Mouse (Mus musculus): ENCODE results near the gene Ugt8a. TPM values are rescaled to one million over a fixed set of nuclear protein-coding genes. Genes with fewer than 3 reads are reported as not detected.

Ugt8a gene
- total RNA-seq (2021), result 10 to 100 TPM; 33.3 to 49.2 TPM

DNA sequence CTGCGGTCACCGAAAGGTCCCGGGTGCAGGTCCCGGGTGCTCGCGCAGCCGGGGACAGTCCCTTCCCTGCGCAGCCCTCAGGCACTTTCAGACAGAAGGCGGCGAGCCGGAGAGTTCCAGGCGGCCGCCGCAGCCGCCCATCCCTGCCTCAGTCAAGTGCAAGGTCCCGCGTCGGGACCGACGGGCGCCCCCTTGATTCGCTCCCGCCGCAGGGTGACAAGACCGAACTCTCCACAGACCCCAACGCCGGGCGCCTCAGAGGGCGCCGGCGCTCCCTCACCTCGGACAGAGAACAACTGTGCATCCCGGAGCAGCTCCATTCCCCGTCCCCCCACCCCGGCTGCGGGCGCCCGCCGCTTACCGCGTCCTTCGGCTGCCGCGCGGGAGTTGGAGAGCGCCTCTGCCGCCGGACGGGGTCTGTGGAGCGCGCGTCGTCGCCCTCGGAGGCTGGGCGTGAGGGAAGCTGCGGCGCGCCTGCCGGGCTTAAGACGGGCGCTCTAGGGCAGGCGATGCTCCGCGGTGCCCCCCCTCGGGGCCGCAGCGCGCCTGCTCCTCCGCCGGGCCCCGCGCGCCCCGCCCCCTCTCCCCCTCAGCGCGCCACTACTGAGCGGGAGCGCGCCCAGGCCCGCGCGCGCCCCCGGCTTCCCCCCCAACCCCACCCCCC, at the start of gene Ugt8a:
Gene Ugt8a (minus strand): TSS at position 528 of the 664 bp plus-strand sequence.
- peak; percentile 9 to 11 for DNase-seq (ENCODE audit: low spot score in 2 of 2)
- intact Hi-C loops (cut with DNase I), result no loop called here

DNA sequence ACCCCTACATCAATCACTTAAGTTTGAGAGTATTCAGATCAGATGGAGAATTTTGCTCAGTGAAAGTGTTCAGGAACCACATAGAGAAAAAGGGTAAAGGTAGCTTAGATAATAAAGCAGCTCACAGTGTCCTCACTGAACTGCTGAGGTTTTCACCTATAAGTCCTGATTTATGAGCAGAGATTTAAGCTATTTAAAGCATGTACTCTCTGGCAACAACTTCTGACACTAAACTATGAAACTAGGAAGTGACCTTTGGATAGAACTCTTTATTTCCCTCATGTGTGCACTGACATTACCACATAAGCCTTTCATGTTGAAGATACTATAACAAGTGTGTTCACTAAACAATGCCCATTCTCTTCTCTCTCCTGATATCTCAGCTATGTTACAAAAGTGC, 48.2 kb upstream of the Ugt8a start:
- intact Hi-C loops (cut with DNase I), result no loop called here
- DNase-seq (ENCODE audit: low spot score in 2 of 2), result no peak

DNA sequence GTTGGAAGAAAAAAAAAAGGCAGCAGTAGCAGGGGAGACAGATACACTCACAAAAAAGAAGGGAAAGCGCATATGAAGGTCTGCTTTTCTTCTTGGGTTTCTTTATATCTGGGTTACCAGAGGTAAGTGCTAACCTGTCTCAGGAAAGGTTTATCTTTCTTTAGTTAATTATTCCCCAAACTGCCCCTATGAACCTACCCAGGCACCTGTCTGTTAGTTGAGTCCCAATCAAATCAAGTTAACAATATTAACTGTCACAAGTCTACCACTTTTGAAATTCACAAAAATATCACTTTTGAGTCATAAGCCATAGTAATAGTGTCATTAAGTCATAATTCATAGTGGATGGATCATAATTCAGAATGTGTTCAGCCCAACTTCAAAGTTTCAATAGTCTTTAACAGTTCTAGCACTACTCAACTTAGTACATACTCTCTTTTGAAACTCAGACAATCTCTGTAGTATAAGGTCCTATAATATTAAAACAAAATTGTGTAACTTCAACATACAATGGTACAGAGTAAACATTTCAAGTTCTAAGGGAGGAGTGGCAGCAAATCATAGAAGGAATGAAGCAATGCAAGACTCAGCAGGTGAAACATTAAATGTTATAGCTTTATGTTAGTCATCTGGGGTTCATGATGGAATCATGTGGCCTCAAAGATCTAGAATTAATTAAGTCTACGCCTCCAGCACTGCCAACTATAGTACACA, 45.4 kb upstream of the Ugt8a start:
- intact Hi-C loops (cut with DNase I), result no loop called here

DNA sequence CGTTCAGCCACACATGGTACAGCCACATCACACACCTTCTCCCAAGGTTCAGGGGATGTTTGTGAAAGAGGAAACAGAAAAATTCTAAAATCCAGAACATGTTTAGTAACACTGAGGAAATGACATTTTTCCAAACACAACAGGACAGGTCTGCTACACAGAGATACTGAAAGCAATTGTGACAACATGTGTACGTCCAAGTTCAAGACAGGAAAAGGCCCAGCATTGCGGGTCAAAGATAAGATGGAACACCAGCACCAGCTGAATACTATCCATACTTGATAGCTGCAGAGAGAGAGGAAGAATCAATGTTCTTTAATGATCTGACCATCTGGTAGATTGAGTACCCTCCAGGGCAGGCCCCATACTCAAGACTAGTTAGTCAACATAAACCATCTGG, 41.1 kb upstream of the Ugt8a start:
- intact Hi-C loops (cut with DNase I), result no loop called here

More for the DNA sequence above, 45.4 kb upstream of the Ugt8a start:
- no peak for DNase-seq (ENCODE audit: low spot score in 2 of 2)

DNA sequence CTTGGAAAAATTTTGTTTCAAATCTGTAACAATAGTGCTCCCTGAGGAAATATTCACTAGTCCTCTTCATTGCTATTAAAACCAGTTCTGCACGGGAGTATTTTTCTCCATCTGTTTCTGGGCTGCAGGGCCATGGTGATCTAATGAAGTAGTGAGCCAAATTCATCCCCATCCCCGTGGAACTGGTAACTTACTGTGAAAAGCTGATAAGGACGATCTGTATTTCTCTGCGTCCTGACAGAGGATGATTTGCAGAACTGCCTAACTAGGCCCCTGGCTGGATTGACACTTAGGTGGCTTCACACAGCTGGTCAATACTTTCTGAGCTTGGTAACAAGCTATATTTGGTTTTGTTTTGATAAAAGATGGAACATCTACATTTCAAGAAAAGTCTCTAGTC, 37.5 kb upstream of the Ugt8a start:
- intact Hi-C loops (cut with DNase I), result no loop called here
- DNase-seq (ENCODE audit: low spot score in 2 of 2), result no peak

More for the DNA sequence above, 41.1 kb upstream of the Ugt8a start:
- no peak for DNase-seq (ENCODE audit: low spot score in 2 of 2)

DNA sequence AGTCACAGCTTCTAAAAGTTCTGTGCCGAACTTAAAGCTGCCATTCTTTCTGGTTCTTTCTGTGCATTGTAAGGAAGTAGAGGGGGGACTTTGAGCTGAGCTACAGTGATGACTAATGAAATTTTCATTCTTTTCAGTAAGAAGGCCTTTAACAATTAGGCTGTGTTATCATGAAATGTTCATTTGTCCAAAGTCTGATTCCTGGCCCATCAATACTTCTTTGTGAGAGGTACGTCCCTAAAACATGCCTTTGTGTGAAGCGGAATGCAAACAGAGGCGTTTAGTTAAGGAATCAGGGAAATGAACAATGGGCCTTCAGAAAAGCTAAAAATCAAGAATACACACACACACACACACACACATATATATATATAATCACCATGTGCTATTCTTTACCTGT, 31.0 kb upstream of the Ugt8a start:
- DNase-seq (ENCODE audit: low spot score in 2 of 2), result no peak
- intact Hi-C loops (cut with DNase I), result no loop called here

DNA sequence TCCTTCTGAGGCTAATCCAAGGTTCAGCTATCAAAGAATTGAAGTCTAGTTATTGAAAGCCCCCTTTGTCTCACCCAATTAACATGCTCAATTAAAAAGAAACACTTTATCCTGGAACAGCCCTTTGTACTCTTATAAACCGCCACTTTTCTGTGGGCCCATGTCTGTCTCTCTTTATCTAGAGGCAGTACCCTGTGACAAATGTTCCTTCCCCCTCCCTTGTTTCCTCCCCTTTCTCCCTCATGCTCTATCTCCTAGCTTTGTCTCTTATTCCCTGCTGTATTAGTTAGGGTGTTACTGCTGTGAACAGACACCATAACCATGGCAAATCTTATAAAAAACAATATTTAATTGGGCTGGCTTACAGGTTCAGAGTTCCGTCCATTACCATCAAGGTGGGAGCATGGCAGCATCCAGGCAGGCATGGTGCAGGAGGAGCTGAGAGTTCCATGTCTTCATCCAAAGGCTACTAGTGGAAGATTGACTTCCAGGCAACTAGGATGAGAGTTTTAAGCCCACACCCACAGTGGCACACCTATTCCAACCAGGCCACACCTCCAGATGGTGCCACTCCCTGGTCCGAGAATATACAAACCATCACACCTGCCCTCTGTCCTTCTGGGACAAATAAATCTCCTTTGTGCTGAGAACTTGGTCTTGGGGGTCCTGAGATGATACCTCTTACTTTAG, 17.9 kb upstream of the Ugt8a start:
- intact Hi-C loops (cut with DNase I), result no loop called here
- DNase-seq (ENCODE audit: low spot score in 2 of 2), result no peak

DNA sequence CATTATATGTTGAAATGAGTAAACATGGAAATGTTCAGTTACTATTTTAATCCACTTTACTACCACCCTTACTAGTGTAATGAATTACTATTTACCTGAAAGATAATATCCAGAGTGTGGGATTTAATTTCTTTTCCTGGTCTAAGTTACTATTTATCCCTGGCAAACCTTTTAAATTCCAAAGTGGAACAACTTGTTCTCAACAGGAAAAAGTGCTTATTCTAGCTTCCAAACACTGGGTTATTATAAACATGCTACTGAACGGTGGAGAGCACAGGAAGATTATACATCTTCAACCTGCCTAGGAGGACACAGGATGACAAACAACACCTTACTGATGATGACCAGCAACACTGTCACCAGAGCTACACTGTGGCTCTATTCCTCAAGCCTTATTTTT, 16.5 kb upstream of the Ugt8a start:
- no peak for DNase-seq (ENCODE audit: low spot score in 2 of 2)
- intact Hi-C loops (cut with DNase I), result no loop called here

DNA sequence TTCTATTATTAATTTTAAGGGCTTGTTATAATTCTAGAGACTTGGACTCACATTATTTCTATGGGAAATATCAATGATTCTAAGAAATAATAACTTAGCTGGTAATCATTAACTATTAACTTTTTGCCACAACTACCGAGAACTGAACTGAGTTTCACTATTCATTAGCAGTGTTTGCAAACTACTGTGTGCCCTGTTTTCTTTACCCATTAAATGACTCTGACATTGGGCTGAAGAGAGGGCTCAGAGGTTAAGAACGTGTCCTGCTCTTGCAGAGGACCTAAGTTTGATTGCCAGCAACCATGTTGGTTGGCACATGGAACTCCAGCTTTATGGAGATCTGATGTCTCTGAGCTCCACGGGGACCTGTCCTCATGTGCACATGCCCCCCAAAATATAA, 2.4 kb upstream of the Ugt8a start:
- DNase-seq (ENCODE audit: low spot score in 2 of 2), result no peak
- intact Hi-C loops (cut with DNase I), result loop anchor here (1.0 kb wide), 1 partner anchor 9 kb away; no protein-coding TSS in a partner anchor

DNA sequence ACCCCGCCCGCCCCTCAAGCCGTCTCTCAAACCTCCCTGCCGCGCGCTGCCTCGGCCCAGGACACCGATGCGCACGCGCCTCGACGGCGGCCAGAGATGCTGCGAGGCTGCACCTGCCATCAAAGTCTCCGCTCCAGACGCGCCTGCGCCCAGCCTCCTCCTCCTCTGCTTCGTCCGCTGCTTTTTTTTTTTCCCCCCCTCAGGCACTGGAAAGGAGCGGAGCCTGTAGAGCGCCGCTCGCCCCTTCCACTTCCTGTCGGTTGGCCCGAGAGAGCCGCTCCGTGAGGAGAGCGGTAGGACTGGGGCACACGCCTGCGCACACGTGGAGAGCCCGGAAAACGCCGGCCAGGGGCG, 314 bp upstream of the Ugt8a start:
- intact Hi-C loops (cut with DNase I), result no loop called here
- peak; percentile 38 to 53 for DNase-seq (ENCODE audit: low spot score in 2 of 2)

DNA sequence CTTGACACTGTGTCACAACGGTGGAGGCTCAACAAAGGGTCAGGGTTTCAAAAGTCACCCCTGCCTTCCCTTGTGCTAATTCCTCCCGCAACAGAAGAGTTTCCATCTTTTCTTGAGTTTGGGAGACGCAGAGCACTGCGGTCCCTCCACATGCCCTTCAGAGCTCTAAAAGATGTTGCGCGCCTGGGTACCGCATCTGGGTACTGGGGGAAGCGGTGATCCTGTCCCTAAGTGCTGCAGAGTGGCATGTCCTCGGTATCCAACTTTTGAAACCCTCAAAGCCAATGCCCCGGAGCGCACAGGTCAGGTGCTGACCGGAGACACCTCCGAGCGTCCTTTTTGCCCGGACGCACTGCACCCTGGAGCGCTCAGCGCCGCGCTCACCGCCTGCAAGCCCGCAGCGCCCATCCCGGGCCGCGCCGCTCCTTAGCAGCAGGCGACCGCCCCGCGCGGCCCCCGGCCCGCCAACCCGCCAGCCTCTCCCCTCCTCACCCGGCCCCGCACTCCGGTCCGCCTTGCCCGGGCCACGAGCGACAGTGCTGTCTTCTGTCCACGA, 805 bp downstream of the Ugt8a start:
- intact Hi-C loops (cut with DNase I), result no loop called here
- peak in 1 of 2 experiments; percentile 16 for DNase-seq (ENCODE audit: low spot score in 2 of 2)

DNA sequence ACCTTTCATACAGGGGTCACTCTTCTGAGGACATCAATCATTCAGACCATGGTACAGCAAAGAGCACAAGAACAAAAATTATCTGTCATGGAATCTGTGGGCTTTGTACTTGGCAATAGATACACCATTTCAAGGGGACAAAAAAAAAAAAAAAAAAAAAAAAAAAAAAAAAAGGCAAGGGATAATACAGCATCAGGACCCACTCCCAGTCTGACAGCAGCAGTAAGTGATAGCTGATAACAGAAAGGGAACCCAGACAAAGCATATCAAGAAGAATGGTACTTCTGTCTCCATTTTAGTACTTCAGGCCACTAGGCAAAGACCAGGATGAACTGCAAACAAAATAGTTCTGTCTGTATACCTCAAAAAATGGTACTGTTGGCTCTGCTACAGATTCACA, 2.6 kb downstream of the Ugt8a start:
- DNase-seq (ENCODE audit: low spot score in 2 of 2), result no peak
- intact Hi-C loops (cut with DNase I), result no loop called here

DNA sequence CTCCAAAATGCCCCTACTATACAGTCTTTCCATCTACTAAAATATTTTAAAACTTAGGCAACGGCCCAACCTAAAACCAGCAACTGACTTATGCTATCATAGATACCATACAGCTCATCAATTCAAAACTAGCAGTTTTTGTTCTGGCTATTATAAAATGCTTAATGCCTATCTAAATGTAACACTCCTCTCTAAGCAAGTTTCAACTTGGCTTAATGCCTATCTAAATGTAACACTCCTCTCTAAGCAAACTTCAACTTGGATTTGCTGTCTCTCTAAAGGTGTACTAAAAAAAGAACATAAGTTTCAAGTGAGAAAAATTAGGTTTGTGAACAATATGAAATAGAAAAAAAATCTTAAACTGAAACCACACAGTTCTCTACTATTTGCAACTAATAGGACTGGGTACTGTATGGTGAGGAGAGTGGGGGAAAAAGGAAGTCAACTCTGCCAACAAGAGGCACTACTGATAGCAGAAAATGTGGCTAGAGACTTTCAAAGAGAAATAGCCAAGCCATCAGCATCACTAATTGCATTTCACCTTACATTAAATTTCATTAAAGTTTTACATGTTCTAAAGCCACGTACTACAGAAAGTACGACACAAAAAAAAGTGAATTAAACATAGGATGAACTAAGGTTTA, 5.7 kb downstream of the Ugt8a start:
- intact Hi-C loops (cut with DNase I), result loop anchor here (1.0 kb wide), 1 partner anchor 8 kb away; no protein-coding TSS in a partner anchor
- DNase-seq (ENCODE audit: low spot score in 2 of 2), result no peak

DNA sequence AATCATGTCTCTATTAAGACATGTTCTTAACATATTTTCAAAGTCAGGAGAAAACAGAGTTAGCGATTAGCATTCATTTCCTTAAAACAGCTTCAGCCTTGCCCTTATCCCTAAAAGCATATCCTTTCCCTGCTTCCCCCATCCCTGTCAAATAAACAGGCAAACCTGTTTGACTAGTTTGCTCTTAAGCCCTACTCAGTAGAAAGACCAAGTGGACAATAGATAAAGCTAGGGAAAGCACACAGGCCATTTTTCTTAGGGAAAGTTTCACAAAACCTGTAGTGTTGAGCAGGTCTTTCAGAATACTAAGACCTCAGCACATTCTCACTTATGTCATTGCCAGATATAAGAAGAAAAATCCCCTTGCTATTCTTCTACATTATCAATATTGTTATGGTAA, 7.4 kb downstream of the Ugt8a start:
- no peak for DNase-seq (ENCODE audit: low spot score in 2 of 2)
- intact Hi-C loops (cut with DNase I), result no loop called here

DNA sequence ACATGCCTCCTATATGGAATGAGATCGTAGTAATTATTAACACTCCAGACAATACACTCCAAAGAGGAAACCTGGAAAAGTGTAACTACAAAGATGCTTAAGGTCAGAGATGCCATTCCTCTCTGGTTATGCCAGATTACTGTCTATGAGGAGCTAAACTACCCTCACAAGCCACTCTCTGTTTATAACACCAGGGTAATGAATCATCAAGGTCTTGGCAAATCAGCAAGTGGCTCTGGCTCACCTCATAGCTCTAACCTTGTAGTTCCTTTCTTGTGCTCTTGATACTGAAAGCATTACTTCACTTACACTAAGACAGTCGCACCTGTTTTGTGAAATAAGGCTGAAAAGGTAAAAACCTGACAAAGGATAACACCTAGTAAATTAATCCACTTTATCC, 17.5 kb downstream of the Ugt8a start:
- intact Hi-C loops (cut with DNase I), result no loop called here
- DNase-seq (ENCODE audit: low spot score in 2 of 2), result no peak

DNA sequence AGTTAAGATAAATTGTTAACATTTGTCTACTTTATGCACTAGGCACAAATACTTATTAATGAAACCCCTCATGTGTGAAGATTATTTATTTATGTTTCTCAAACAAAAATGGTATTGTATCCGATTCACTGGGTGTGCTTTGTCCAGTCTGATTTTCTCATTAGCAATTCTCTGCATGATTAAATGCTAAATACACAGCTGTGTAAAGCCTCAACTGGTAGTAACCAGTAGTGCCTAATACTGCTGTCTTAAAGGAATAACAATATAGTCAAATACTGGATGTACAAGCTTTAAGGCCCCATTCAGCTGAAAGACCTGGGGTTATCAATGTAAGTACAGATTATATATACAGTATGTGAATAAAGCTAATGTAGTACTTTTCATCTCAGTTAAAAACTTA, 39.4 kb downstream of the Ugt8a start:
- intact Hi-C loops (cut with DNase I), result no loop called here
- DNase-seq (ENCODE audit: low spot score in 2 of 2), result no peak

DNA sequence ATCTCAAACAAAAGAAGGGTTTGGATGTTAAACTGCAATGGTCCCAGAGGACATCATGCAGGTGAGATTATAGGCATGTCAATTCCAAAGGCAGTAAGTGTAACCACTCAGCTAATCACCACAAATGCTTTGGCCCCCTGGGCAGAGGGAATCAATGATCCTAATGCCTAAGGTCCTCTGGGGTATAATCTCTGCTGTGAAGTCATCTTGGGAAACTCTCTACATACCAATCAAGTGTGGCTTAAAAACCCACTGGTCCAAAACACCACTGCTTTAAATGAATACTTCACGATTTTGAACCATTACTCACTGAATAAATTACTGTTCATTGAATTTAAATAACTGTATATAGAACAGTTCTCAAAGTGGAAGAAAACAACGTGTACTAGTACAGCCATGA, 51.3 kb downstream of the Ugt8a start:
- intact Hi-C loops (cut with DNase I), result no loop called here
- DNase-seq (ENCODE audit: low spot score in 2 of 2), result no peak

DNA sequence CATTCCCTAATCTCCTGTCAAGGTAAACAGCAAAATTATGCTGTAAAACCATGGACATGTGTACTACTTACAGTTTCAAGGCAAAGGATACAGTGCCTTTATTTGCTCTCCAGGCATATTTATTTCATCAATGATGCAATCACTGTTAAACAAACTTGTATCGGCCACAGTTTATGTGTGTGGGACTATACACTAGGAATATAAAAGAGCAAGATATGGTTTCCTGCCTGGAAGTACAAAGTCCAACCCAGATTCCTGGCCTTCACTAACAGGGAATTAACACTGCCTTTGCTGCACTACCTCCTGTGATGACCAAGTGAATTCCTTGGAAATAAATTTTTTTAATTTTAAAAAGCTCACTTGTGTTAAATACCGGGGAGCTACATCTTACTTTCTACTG, 53.5 kb downstream of the Ugt8a start:
- no peak for DNase-seq (ENCODE audit: low spot score in 2 of 2)
- intact Hi-C loops (cut with DNase I), result no loop called here

DNA sequence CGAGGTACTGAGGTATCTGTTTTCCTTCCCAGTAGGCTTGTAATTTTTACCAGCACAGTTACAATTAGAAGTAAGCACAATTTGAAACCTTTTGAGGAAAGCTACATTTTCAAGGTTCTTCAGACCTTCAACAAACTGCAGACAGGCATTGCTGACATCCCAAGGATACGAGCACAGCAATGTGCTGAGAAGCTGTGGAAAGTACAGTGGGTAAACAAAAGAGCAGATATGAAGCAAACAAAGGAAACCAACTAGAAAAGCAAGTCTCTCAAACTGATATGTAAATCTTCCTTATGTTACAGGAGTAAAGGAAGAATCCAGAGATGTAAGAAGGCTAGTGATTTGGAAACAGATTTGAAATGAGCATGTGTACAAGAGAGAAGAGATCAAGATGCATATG, 54.0 kb downstream of the Ugt8a start:
- DNase-seq (ENCODE audit: low spot score in 2 of 2), result no peak
- intact Hi-C loops (cut with DNase I), result no loop called here

DNA sequence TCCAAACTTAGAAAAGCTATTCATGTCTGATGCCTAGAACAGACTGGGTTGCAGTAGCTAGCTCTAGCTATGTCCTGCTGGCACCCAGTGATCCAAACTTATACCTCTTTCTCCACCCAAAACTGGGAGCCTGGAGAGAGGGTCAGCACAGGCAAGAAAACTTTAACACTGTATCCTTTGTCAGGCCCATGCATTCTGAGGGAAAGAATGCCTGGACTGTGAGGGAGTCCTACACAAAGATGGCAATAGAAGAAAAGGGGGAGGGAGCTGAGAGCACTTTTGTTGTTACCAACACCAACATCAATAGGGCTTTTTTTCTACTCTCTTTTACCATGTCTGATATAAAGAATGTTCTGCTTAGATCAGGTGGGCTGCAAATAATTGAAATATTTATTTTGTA, 55.4 kb downstream of the Ugt8a start:
- no peak for DNase-seq (ENCODE audit: low spot score in 2 of 2)
- intact Hi-C loops (cut with DNase I), result no loop called here

Measured in left cerebral cortex, postnatal 36 days (tissue).